ENCODE assay signal across 8 mouse cellular contexts in the genomic region with DNA sequence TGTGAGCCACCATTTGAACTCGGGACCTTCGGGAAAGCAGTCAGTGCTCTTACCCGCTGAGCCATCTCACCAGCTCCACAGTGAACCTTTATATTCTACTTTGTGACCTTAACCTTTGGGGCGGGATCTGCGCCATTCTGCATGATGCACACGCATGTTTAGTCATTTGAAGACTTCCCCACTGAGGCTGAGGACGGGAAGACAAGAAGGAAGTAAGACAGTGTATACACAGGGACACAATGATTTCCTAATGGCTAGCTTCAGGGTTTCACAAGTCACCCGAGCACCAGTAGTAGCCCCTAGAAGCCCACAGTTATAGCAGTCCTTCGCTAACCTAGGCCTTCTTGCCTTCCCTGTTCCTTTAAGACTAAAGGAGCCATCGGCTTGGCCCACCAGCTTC. TPM values are rescaled to one million over a fixed set of nuclear protein-coding genes. Genes with fewer than 3 reads are reported as not detected.
DNase-seq lines count a peak whose midpoint lies in the region; ATAC-seq and TF ChIP-seq lines count a peak whose summit lies in the region.

No protein-coding gene starts in this region.

- H3K79me2 ChIP-seq in CH12.LX (replicated peaks; ENCODE audit: control insufficient read depth, extremely low read depth, insufficient read depth, poor library complexity, severe bottlenecking) (no peaks in the 10 kb centered on the region), macrophage (ENCODE audit: inconsistent target) (peaks cover 45% of the 10 kb centered on the region)

- dilution Hi-C loops in CH12.LX (cut with MboI; ENCODE audit: extremely low pct_ligation_motif_present, extremely low pct_unique_long_range_greater_than_20kb, low sequenced_read_pairs), result no loop called here

- no peaks in the 10 kb centered on the region for H3K27me3 ChIP-seq in CH12.LX (replicated peaks)

- ATAC-seq in hematopoietic stem cell, adult 5-6 weeks (replicated peaks in 1 of 2; ENCODE audit: insufficient read depth in 1 of 2, low FRiP score in 2 of 2, low TSS enrichment in 1 of 2, low read depth in 1 of 2, poor library complexity in 2 of 2, severe bottlenecking in 2 of 2), result peak; percentile 13 to 43; a peak in 1 of 4 replicates

- no peak for TF ChIP-seq CTCF in gastrocnemius, adult 2 months (IDR thresholded peaks at IDR 0.05)
- no peak for TF ChIP-seq CTCF in CH12.LX (conservative IDR thresholded peaks at IDR 0.05 in 1 of 2, IDR thresholded peaks at IDR 0.05 in 1 of 2; ENCODE audit: low read depth in 2 of 2, low read length in 2 of 2)

- TF ChIP-seq POLR2A in CH12.LX (IDR thresholded peaks at IDR 0.05; ENCODE audit: low read depth, low read length), result no peak

- no peak for TF ChIP-seq EP300 in CH12.LX (IDR thresholded peaks at IDR 0.05; ENCODE audit: low read length)

- peaks cover 5 to 40% of the 10 kb centered on the region in 2 experiments for H3K36me3 ChIP-seq in CH12.LX (replicated peaks in 1 of 2; ENCODE audit: control insufficient read depth in 1 of 2, insufficient read depth in 1 of 2, low read length in 1 of 2)
- peaks cover 15% of the 10 kb centered on the region; the same call in 1 of the 2 replicates for H3K36me3 ChIP-seq in macrophage (ENCODE audit: inconsistent target)

- H3K4me1 ChIP-seq in CH12.LX (ENCODE audit: control insufficient read depth in 1 of 2, insufficient read depth in 2 of 2), result peaks cover 3 to 34% of the 10 kb centered on the region in 2 experiments; a peak in 3 of 4 replicates

- H3K9ac ChIP-seq in CH12.LX (ENCODE audit: insufficient read depth, low read depth), result peak overlapping the region; percentile 34; the same call in 1 of the 2 replicates

- intact Hi-C loops in gastrocnemius, adult 2 months (cut with DNase I), result loop anchor here (2.0 kb wide), 1 partner anchor 25 kb away; a partner anchor contains a TSS
- intact Hi-C loops in gastrocnemius, postnatal 14 days (cut with DNase I; ENCODE audit: low total_unique reads), result no loop called here
- intact Hi-C loops in gastrocnemius, postnatal 36 days (cut with DNase I), result no loop called here

- peak overlapping the region; percentile 93 for H3K27ac ChIP-seq in gastrocnemius, adult 2 months
- H3K27ac ChIP-seq in CH12.LX (ENCODE audit: insufficient read depth, low read depth) (no peak overlapping the region), macrophage (peak overlapping the region; percentile 96)

- no peaks in the 10 kb centered on the region for H3K9me3 ChIP-seq in CH12.LX (replicated peaks; ENCODE audit: low read length)

- TF ChIP-seq RAD21 in CH12.LX (IDR thresholded peaks at IDR 0.05; ENCODE audit: low read depth, low read length), result no peak

- WGBS in macrophage (ENCODE audit: missing documents), result 36% methylated on average over 10 of the region's 10 CpGs

- in situ Hi-C loops in CH12.LX (cut with MboI; ENCODE audit: low pct_ligation_motif_present, low pct_unique_long_range_greater_than_20kb, low sequenced_read_pairs), result loop anchor here (10.0 kb wide), 1 partner anchor 61 kb away; no protein-coding TSS in a partner anchor

- peak overlapping the region; percentile 84 for H3K4me3 ChIP-seq in gastrocnemius, adult 2 months
- no peak overlapping the region for H3K4me3 ChIP-seq in CH12.LX (replicated peaks in 1 of 3; ENCODE audit: low read depth in 2 of 3, low read length in 2 of 3, poor library complexity in 1 of 3)
- H3K4me3 ChIP-seq in macrophage (ENCODE audit: inconsistent target), result peak overlapping the region; percentile 97; the same call in 1 of the 2 replicates

- no peak for DNase-seq in gastrocnemius, adult 2 months
- no peak for DNase-seq in gastrocnemius, postnatal 14 days
- no peak for DNase-seq in CH12.LX (ENCODE audit: extremely low read depth)
- DNase-seq in frontal cortex, postnatal 14 days (ENCODE audit: low spot score in 2 of 2), result no peak
- no peak for DNase-seq in left cerebral cortex, adult 18-20 months (ENCODE audit: low spot score in 2 of 2)
- no peak for DNase-seq in gastrocnemius, postnatal 36 days

- H3K4me2 ChIP-seq in CH12.LX (ENCODE audit: insufficient read depth, low read depth, poor library complexity, severe bottlenecking), result peak overlapping the region; percentile 44

TF ChIP-seq in CH12.LX, 34 proteins besides CTCF, POLR2A, EP300 and RAD21 (continues in another document):
- TF ChIP-seq ZC3H11A (IDR thresholded peaks at IDR 0.05; ENCODE audit: low read depth, low read length) (no peak), ZKSCAN1 (IDR thresholded peaks at IDR 0.05; ENCODE audit: borderline replicate concordance, low read depth, low read length) (no peak), ZNF384 (IDR thresholded peaks at IDR 0.05; ENCODE audit: low read depth, low read length) (no peak), POLR2AphosphoS2 (IDR thresholded peaks at IDR 0.05; ENCODE audit: low read depth, low read length) (no peak), MEF2A (IDR thresholded peaks at IDR 0.05; ENCODE audit: borderline replicate concordance, low read depth, low read length) (no peak), CHD1 (IDR thresholded peaks at IDR 0.05; ENCODE audit: low read depth, low read length) (no peak)

RNA-seq across cellular contexts. Expression of a gene that starts 0.5 kb away (rescaled TPM):
- total RNA-seq in gastrocnemius, adult 2 months (2021), result 10 to 100 TPM; 31.7 to 43.4 TPM
- 10 to 100 TPM; 47.2 to 56.6 TPM for total RNA-seq in gastrocnemius, postnatal 14 days (2021)
- total RNA-seq in CH12.LX (2012; rRNA removed), result 32.4 and 42.7 TPM in 2 replicates
- 38.0 and 39.5 TPM in 2 replicates for total RNA-seq in CH12.LX (2014; rRNA removed)
- polyA plus RNA-seq in CH12.LX (2012; ENCODE audit: insufficient read length, low read depth), result 27.2 and 27.6 TPM in 2 replicates
- total RNA-seq in hematopoietic stem cell, adult 5-6 weeks (2017), result 32.2 and 35.7 TPM in 2 replicates
- total RNA-seq in macrophage (2018; cell fraction: chromatin; rRNA removed), result 100 to 1,000 TPM in 8 of 26 experiments, 10 to 100 TPM in 18; 25.9 to 210 (median 73.0) TPM
- 10 to 100 TPM; 25.9 to 74.0 (median 39.7) TPM for total RNA-seq in macrophage (2018; cell fraction: cytosol; rRNA removed)
- total RNA-seq in macrophage (2018; cell fraction: nucleus; rRNA removed), result 100 to 1,000 TPM in 4 of 26 experiments, 10 to 100 TPM in 22; 19.2 to 124 (median 43.3) TPM
- 34.9 to 87.9 TPM (median 66.0 TPM) in 3 replicates for polyA plus RNA-seq in macrophage (2018)
- 10 to 100 TPM; 36.0 to 36.7 TPM for total RNA-seq in left cerebral cortex, adult 18-20 months (2021)
- 10 to 100 TPM; 38.7 to 39.0 TPM for total RNA-seq in gastrocnemius, postnatal 36 days (2021)

RNA-seq across cellular contexts. Expression of a gene that starts 17.8 kb away (rescaled TPM):
- total RNA-seq in gastrocnemius, adult 2 months (2021), result under 1 TPM in 1 of 2 experiments, not detected in 1; 0.47 TPM
- total RNA-seq in gastrocnemius, postnatal 14 days (2021), result 1 to 10 TPM; 1.2 to 2.1 TPM
- total RNA-seq in CH12.LX (2012; rRNA removed) (39.4 and 40.5 TPM in 2 replicates), CH12.LX (2014; rRNA removed) (32.9 and 34.8 TPM in 2 replicates)
- polyA plus RNA-seq in CH12.LX (2012; ENCODE audit: insufficient read length, low read depth) (23.6 and 23.8 TPM in 2 replicates), macrophage (2018) (3.5 to 12.3 TPM (median 7.7 TPM) in 3 replicates)
- 2.3 and 4.4 TPM in 2 replicates for total RNA-seq in hematopoietic stem cell, adult 5-6 weeks (2017)
- total RNA-seq in macrophage (2018; cell fraction: chromatin; rRNA removed), result 10 to 100 TPM in 14 of 26 experiments, 1 to 10 TPM in 12; 3.2 to 21.6 (median 10.5) TPM
- total RNA-seq in macrophage (2018; cell fraction: cytosol; rRNA removed), result 1 to 10 TPM; 4.3 to 8.2 (median 6.9) TPM
- total RNA-seq in macrophage (2018; cell fraction: nucleus; rRNA removed), result 10 to 100 TPM in 7 of 26 experiments, 1 to 10 TPM in 19; 3.3 to 23.2 (median 7.9) TPM
- total RNA-seq in left cerebral cortex, adult 18-20 months (2021), result 10 to 100 TPM; 25.0 to 28.0 TPM
- total RNA-seq in gastrocnemius, postnatal 36 days (2021), result under 1 TPM; 0.49 to 0.69 TPM

RNA-seq across cellular contexts. Expression of a gene that starts 25.2 kb away (rescaled TPM):
- total RNA-seq in gastrocnemius, adult 2 months (2021), result 10 to 100 TPM; 17.0 to 23.0 TPM
- total RNA-seq in gastrocnemius, postnatal 14 days (2021), result 10 to 100 TPM; 20.6 to 27.8 TPM
- total RNA-seq in CH12.LX (2012; rRNA removed), result 63.2 and 77.6 TPM in 2 replicates
- total RNA-seq in CH12.LX (2014; rRNA removed), result 28.6 and 32.6 TPM in 2 replicates
- 66.5 and 71.5 TPM in 2 replicates for polyA plus RNA-seq in CH12.LX (2012; ENCODE audit: insufficient read length, low read depth)
- total RNA-seq in hematopoietic stem cell, adult 5-6 weeks (2017), result 99.5 and 155 TPM in 2 replicates
- total RNA-seq in macrophage (2018; cell fraction: chromatin; rRNA removed), result 100 to 1,000 TPM in 11 of 26 experiments, 10 to 100 TPM in 15; 17.9 to 210 (median 80.2) TPM
- total RNA-seq in macrophage (2018; cell fraction: cytosol; rRNA removed), result 100 to 1,000 TPM in 10 of 26 experiments, 10 to 100 TPM in 16; 62.4 to 180 (median 86.0) TPM
- 100 to 1,000 TPM in 8 of 26 experiments, 10 to 100 TPM in 18; 31.1 to 178 (median 73.6) TPM for total RNA-seq in macrophage (2018; cell fraction: nucleus; rRNA removed)
- polyA plus RNA-seq in macrophage (2018), result 158 to 239 TPM (median 178 TPM) in 3 replicates
- 10 to 100 TPM; 33.6 to 36.5 TPM for total RNA-seq in left cerebral cortex, adult 18-20 months (2021)
- 10 to 100 TPM; 16.4 to 18.7 TPM for total RNA-seq in gastrocnemius, postnatal 36 days (2021)

RNA-seq across cellular contexts. Expression of a gene that starts 26.7 kb away (rescaled TPM):
- 10 to 100 TPM; 25.6 to 30.4 TPM for total RNA-seq in gastrocnemius, adult 2 months (2021)
- 10 to 100 TPM; 28.9 to 29.2 TPM for total RNA-seq in gastrocnemius, postnatal 14 days (2021)
- total RNA-seq in CH12.LX (2012; rRNA removed), result 54.0 and 54.9 TPM in 2 replicates
- total RNA-seq in CH12.LX (2014; rRNA removed), result 55.9 and 57.2 TPM in 2 replicates
- 91.8 and 96.5 TPM in 2 replicates for polyA plus RNA-seq in CH12.LX (2012; ENCODE audit: insufficient read length, low read depth)
- total RNA-seq in hematopoietic stem cell, adult 5-6 weeks (2017), result 10.8 and 19.3 TPM in 2 replicates
- 10 to 100 TPM; 22.2 to 96.4 (median 45.7) TPM for total RNA-seq in macrophage (2018; cell fraction: chromatin; rRNA removed)
- 10 to 100 TPM; 47.7 to 84.9 (median 68.4) TPM for total RNA-seq in macrophage (2018; cell fraction: cytosol; rRNA removed)
- total RNA-seq in macrophage (2018; cell fraction: nucleus; rRNA removed), result 10 to 100 TPM; 27.6 to 71.9 (median 44.6) TPM
- 41.4 to 77.2 TPM (median 65.0 TPM) in 3 replicates for polyA plus RNA-seq in macrophage (2018)
- total RNA-seq in left cerebral cortex, adult 18-20 months (2021), result 10 to 100 TPM; 94.5 to 97.4 TPM
- 10 to 100 TPM; 22.8 to 27.2 TPM for total RNA-seq in gastrocnemius, postnatal 36 days (2021)

RNA-seq across cellular contexts. Expression of a gene that starts 41.4 kb away (rescaled TPM):
- total RNA-seq in gastrocnemius, adult 2 months (2021), result 10 to 100 TPM; 23.3 to 28.5 TPM
- total RNA-seq in gastrocnemius, postnatal 14 days (2021), result 10 to 100 TPM; 20.4 to 21.4 TPM
- total RNA-seq in CH12.LX (2012; rRNA removed) (53.2 and 65.4 TPM in 2 replicates), CH12.LX (2014; rRNA removed) (87.5 and 93.2 TPM in 2 replicates)
- polyA plus RNA-seq in CH12.LX (2012; ENCODE audit: insufficient read length, low read depth) (53.2 and 67.1 TPM in 2 replicates), macrophage (2018) (21.2 to 24.6 TPM (median 22.0 TPM) in 3 replicates)
- total RNA-seq in hematopoietic stem cell, adult 5-6 weeks (2017), result 24.1 and 63.2 TPM in 2 replicates
- total RNA-seq in macrophage (2018; cell fraction: chromatin; rRNA removed), result 10 to 100 TPM in 15 of 26 experiments, 1 to 10 TPM in 11; 1.5 to 33.8 (median 12.7) TPM
- total RNA-seq in macrophage (2018; cell fraction: cytosol; rRNA removed), result 10 to 100 TPM in 21 of 26 experiments, 1 to 10 TPM in 5; 8.3 to 22.3 (median 13.6) TPM
- total RNA-seq in macrophage (2018; cell fraction: nucleus; rRNA removed), result 10 to 100 TPM in 3 of 26 experiments, 1 to 10 TPM in 23; 1.3 to 18.9 (median 7.0) TPM
- 10 to 100 TPM; 93.6 to 94.4 TPM for total RNA-seq in left cerebral cortex, adult 18-20 months (2021)
- total RNA-seq in gastrocnemius, postnatal 36 days (2021), result 10 to 100 TPM; 21.3 to 23.9 TPM

Comparison
In these comparisons a context has a peak if more than half of its experiments do, and no peak if none do; other contexts are left out.
1. H3K4me3 ChIP-seq: peak in gastrocnemius, adult 2 months (single experiment) and macrophage (single experiment); none in CH12.LX (0 of 3).